Mouse (Mus musculus) liver, embryonic 14.5 days (tissue): Measurements from ENCODE around the gene 1700025B11Rik.

Source experiments
- CTCF ChIP-seq: IDR thresholded peaks from 2 replicates; pipeline ENCODE4 v1.5.1; 2016; ENCODE audit warnings: antibody characterized with exemption, low read depth, control low read depth
- EP300 ChIP-seq: IDR thresholded peaks from 2 replicates; pipeline ENCODE4 v1.6.1; 2016; ENCODE audit warnings: antibody characterized with exemption, low read depth

- TF ChIP-seq CTCF: no peak
- TF ChIP-seq EP300: no peak
These were observed 25.3 kb upstream of the 1700025B11Rik start for GRCm38 (mm10) chr15:77587026-77587425.
